Mouse (Mus musculus): ENCODE data around the gene Tubal3.

- TF ChIP-seq CTCF (IDR thresholded peaks at IDR 0.05; ENCODE audit: low read depth), result no peak
- no peak for TF ChIP-seq EP300 (IDR thresholded peaks at IDR 0.05; ENCODE audit: low read depth)
Measured at GRCm38 (mm10) chr13:3917571-3918311, at the start of gene Tubal3, which contains the start of gene Net1.

Data from heart, postnatal 0 days (tissue).